Mouse (Mus musculus): ENCODE measurements around the gene Rad51d. TPM values are rescaled to one million over a fixed set of nuclear protein-coding genes. Genes with fewer than 3 reads are reported as not detected.
A peak's percentile ranks its signal among the peaks of the same experiment; 100 is the strongest.

The Rad51d gene
- total and polyA plus RNA-seq, 3 experiments = 15.0 to 35.5 (median 33.3) TPM

GRCm38 (mm10) chr11:82856032-82856431 lies 34.4 kb downstream of the Rad51d start:
- Histone ChIP-seq H3K4me1 (ENCODE audit: control insufficient read depth in 1 of 2, insufficient read depth in 2 of 2) (no peaks in the 10 kb centered on the region; a peak in 1 of 4 replicates), H3K27ac (ENCODE audit: insufficient read depth, low read depth) (peak overlapping the region; percentile 31), H3K4me3 (replicated peaks in 1 of 3; ENCODE audit: low read depth in 2 of 3, low read length in 2 of 3, poor library complexity in 1 of 3) (no peak overlapping the region), H3K9me3 (replicated peaks; ENCODE audit: low read length) (peaks cover 3% of the 10 kb centered on the region), H3K36me3 (replicated peaks in 1 of 2; ENCODE audit: control insufficient read depth in 1 of 2, insufficient read depth in 1 of 2, low read length in 1 of 2) (no peaks in the 10 kb centered on the region), H3K4me2 (ENCODE audit: insufficient read depth, low read depth, poor library complexity, severe bottlenecking) (no peak overlapping the region), H3K79me2 (replicated peaks; ENCODE audit: control insufficient read depth, extremely low read depth, insufficient read depth, poor library complexity, severe bottlenecking) (peaks cover 19% of the 10 kb centered on the region; the same call in 1 of the 2 replicates), H3K27me3 (replicated peaks) (no peaks in the 10 kb centered on the region), H3K9ac (ENCODE audit: insufficient read depth, low read depth) (no peak overlapping the region)
- dilution Hi-C loops (cut with MboI; ENCODE audit: extremely low pct_ligation_motif_present, extremely low pct_unique_long_range_greater_than_20kb, low sequenced_read_pairs) = no loop called here
- DNase-seq (ENCODE audit: extremely low read depth) = no peak
- TF ChIP-seq MEF2A (IDR thresholded peaks at IDR 0.05; ENCODE audit: borderline replicate concordance, low read depth, low read length) (no peak; the same call in 1 of the 2 replicates), CHD1 (IDR thresholded peaks at IDR 0.05; ENCODE audit: low read depth, low read length) (peak; percentile 45; the same call in 1 of the 2 replicates), GABPA (IDR thresholded peaks at IDR 0.05; ENCODE audit: insufficient replicate concordance, low read depth, low read length) (no peak), USF1 (IDR thresholded peaks at IDR 0.05; ENCODE audit: low read depth, low read length) (no peak), TBP (conservative IDR thresholded peaks at IDR 0.05; ENCODE audit: low read depth, low read length) (no peak), RCOR1 (conservative IDR thresholded peaks at IDR 0.05; ENCODE audit: low read depth, low read length) (no peak), JUN (IDR thresholded peaks at IDR 0.05; ENCODE audit: insufficient read depth, low read depth, low read length) (no peak), EP300 (IDR thresholded peaks at IDR 0.05; ENCODE audit: low read length) (0 out of 2 replicates have a peak, but pooled peaks have one; percentile 17), ZKSCAN1 (IDR thresholded peaks at IDR 0.05; ENCODE audit: borderline replicate concordance, low read depth, low read length) (no peak), KAT2A (IDR thresholded peaks at IDR 0.05; ENCODE audit: insufficient replicate concordance, low read length) (no peak), CHD2 (IDR thresholded peaks at IDR 0.05; ENCODE audit: low read length) (no peak), ETS1 (conservative IDR thresholded peaks at IDR 0.05; ENCODE audit: low read depth, low read length) (no peak), MXI1 (IDR thresholded peaks at IDR 0.05; ENCODE audit: low read depth, low read length) (peak; percentile 59; the same call in 1 of the 2 replicates), MAX (IDR thresholded peaks at IDR 0.05; ENCODE audit: low read length) (no peak), UBTF (IDR thresholded peaks at IDR 0.05; ENCODE audit: low read depth, low read length) (0 out of 2 replicates have a peak, but pooled peaks have one; percentile 65), ZNF384 (IDR thresholded peaks at IDR 0.05; ENCODE audit: low read depth, low read length) (peak; percentile 52; the same call in 1 of the 2 replicates), TCF12 (IDR thresholded peaks at IDR 0.05; ENCODE audit: low read depth, low read length) (0 out of 2 replicates have a peak, but pooled peaks have one; percentile 14)
- in situ Hi-C loops (cut with MboI; ENCODE audit: low pct_ligation_motif_present, low pct_unique_long_range_greater_than_20kb, low sequenced_read_pairs) = no loop called here

GRCm38 (mm10) chr11:82855327-82855973 lies 35.0 kb downstream of the Rad51d start:
- H3K27me3 ChIP-seq (replicated peaks) = no peaks in the 10 kb centered on the region
- dilution Hi-C loops (cut with MboI; ENCODE audit: extremely low pct_ligation_motif_present, extremely low pct_unique_long_range_greater_than_20kb, low sequenced_read_pairs) (no loop called here), in situ Hi-C loops (cut with MboI; ENCODE audit: low pct_ligation_motif_present, low pct_unique_long_range_greater_than_20kb, low sequenced_read_pairs) (no loop called here)
- peaks cover 19% of the 10 kb centered on the region; the same call in 1 of the 2 replicates for H3K79me2 ChIP-seq (replicated peaks; ENCODE audit: control insufficient read depth, extremely low read depth, insufficient read depth, poor library complexity, severe bottlenecking)
- no peak overlapping the region for H3K4me2 ChIP-seq (ENCODE audit: insufficient read depth, low read depth, poor library complexity, severe bottlenecking)
- no peak overlapping the region for H3K4me3 ChIP-seq (replicated peaks in 1 of 3; ENCODE audit: low read depth in 2 of 3, low read length in 2 of 3, poor library complexity in 1 of 3)
- peaks cover 3% of the 10 kb centered on the region for H3K9me3 ChIP-seq (replicated peaks; ENCODE audit: low read length)
- H3K36me3 ChIP-seq (replicated peaks in 1 of 2; ENCODE audit: control insufficient read depth in 1 of 2, insufficient read depth in 1 of 2, low read length in 1 of 2) = no peaks in the 10 kb centered on the region
- no peaks in the 10 kb centered on the region; a peak in 1 of 4 replicates for H3K4me1 ChIP-seq (ENCODE audit: control insufficient read depth in 1 of 2, insufficient read depth in 2 of 2)
- DNase-seq (ENCODE audit: extremely low read depth) = no peak
- peak overlapping the region; percentile 63 for H3K27ac ChIP-seq (ENCODE audit: insufficient read depth, low read depth)
- no peak overlapping the region for H3K9ac ChIP-seq (ENCODE audit: insufficient read depth, low read depth)
- TF ChIP-seq ZKSCAN1 (IDR thresholded peaks at IDR 0.05; ENCODE audit: borderline replicate concordance, low read depth, low read length) = no peak
- TF ChIP-seq USF1 (IDR thresholded peaks at IDR 0.05; ENCODE audit: low read depth, low read length) = no peak
- no peak for TF ChIP-seq MAX (IDR thresholded peaks at IDR 0.05; ENCODE audit: low read length)
- TF ChIP-seq GABPA (IDR thresholded peaks at IDR 0.05; ENCODE audit: insufficient replicate concordance, low read depth, low read length) = no peak
- TF ChIP-seq HCFC1 (IDR thresholded peaks at IDR 0.05; ENCODE audit: low read depth, low read length) = no peak
- no peak for TF ChIP-seq USF2 (conservative IDR thresholded peaks at IDR 0.05; ENCODE audit: low read depth, low read length)
- TF ChIP-seq MEF2A (IDR thresholded peaks at IDR 0.05; ENCODE audit: borderline replicate concordance, low read depth, low read length) = peak; percentile 32; the same call in 1 of the 2 replicates
- no peak for TF ChIP-seq UBTF (IDR thresholded peaks at IDR 0.05; ENCODE audit: low read depth, low read length)
- no peak for TF ChIP-seq NELFE (IDR thresholded peaks at IDR 0.05; ENCODE audit: low read depth, low read length)
- no peak for TF ChIP-seq CHD2 (IDR thresholded peaks at IDR 0.05; ENCODE audit: low read length)
- no peak for TF ChIP-seq E2F4 (IDR thresholded peaks at IDR 0.05; ENCODE audit: insufficient replicate concordance, low read depth, low read length)
- no peak for TF ChIP-seq JUN (IDR thresholded peaks at IDR 0.05; ENCODE audit: insufficient read depth, low read depth, low read length)
- no peak for TF ChIP-seq MAZ (IDR thresholded peaks at IDR 0.05; ENCODE audit: low read depth, low read length)
- peak; percentile 25; the same call in 1 of the 2 replicates for TF ChIP-seq CHD1 (IDR thresholded peaks at IDR 0.05; ENCODE audit: low read depth, low read length)
- no peak for TF ChIP-seq POLR2AphosphoS2 (IDR thresholded peaks at IDR 0.05; ENCODE audit: low read depth, low read length)
- no peak for TF ChIP-seq RAD21 (IDR thresholded peaks at IDR 0.05; ENCODE audit: low read depth, low read length)
- TF ChIP-seq IRF4 (IDR thresholded peaks at IDR 0.05; ENCODE audit: low read depth, low read length) = peak; percentile 48; the same call in 1 of the 2 replicates
- no peak for TF ChIP-seq ZNF384 (IDR thresholded peaks at IDR 0.05; ENCODE audit: low read depth, low read length)
- TF ChIP-seq JUND (conservative IDR thresholded peaks at IDR 0.05; ENCODE audit: low read depth, low read length) = no peak
- TF ChIP-seq MYC (IDR thresholded peaks at IDR 0.05; ENCODE audit: low read depth, low read length) = no peak
- 0 out of 2 replicates have a peak, but pooled peaks have one; percentile 32 for TF ChIP-seq SIN3A (IDR thresholded peaks at IDR 0.05; ENCODE audit: low read length)
- no peak for TF ChIP-seq TCF12 (IDR thresholded peaks at IDR 0.05; ENCODE audit: low read depth, low read length)

Data from CH12.LX (cell line).